Mouse (Mus musculus) hindlimb bud, embryonic 11.5 days (tissue): ENCODE measurements around the gene Nek1.
"Not testable (repeated sequence)": the region's sequence is repeated elsewhere in the genome, so short reads cannot be mapped to it uniquely, and the experiment has no call there.

Experiments used
- DNase-seq: peaks from one replicate; pipeline ENCODE4 v3.0.0-alpha.2; 2012; ENCODE audit warnings: low read depth, low spot score; ENCODE audit errors: extremely low spot score

Gene Nek1

GRCm38 (mm10) chr8:60983688-60984079, 9.3 kb upstream of the Nek1 start:
- no peak for DNase-seq

GRCm38 (mm10) chr8:60984260-60985010, 8.6 kb upstream of the Nek1 start:
- not testable (repeated sequence) for DNase-seq

GRCm38 (mm10) chr8:60992561-60992909, 460 bp upstream of the Nek1 start:
- no peak for DNase-seq

- DNase-seq: no peak
These were observed 618 bp downstream of the Nek1 start for GRCm38 (mm10) chr8:60993639-60993986.

- no peak for DNase-seq
These were observed 3.5 kb downstream of the Nek1 start for GRCm38 (mm10) chr8:60996468-60996867.

- DNase-seq: peak; percentile 39
These were observed 49.0 kb downstream of the Nek1 start for GRCm38 (mm10) chr8:61041951-61042350.

- DNase-seq: no peak
These were observed 50.9 kb downstream of the Nek1 start for GRCm38 (mm10) chr8:61043874-61044273.

GRCm38 (mm10) chr8:61046816-61047215, 53.8 kb downstream of the Nek1 start:
- no peak for DNase-seq

- DNase-seq: no peak
These were observed 60.0 kb downstream of the Nek1 start for GRCm38 (mm10) chr8:61053017-61053416.

GRCm38 (mm10) chr8:61054313-61054712, 61.3 kb downstream of the Nek1 start:
- no peak for DNase-seq

- DNase-seq: no peak
These were observed 64.0 kb downstream of the Nek1 start for GRCm38 (mm10) chr8:61056997-61057396.

- no peak for DNase-seq
These were observed 66.1 kb downstream of the Nek1 start for GRCm38 (mm10) chr8:61059143-61059542.

GRCm38 (mm10) chr8:61060412-61060811, 67.4 kb downstream of the Nek1 start:
- no peak for DNase-seq

GRCm38 (mm10) chr8:61075059-61075458, 82.1 kb downstream of the Nek1 start:
- no peak for DNase-seq

- no peak for DNase-seq
These were observed 117.5 kb downstream of the Nek1 start for GRCm38 (mm10) chr8:61110496-61110895.

GRCm38 (mm10) chr8:61111940-61112339, 118.9 kb downstream of the Nek1 start:
- DNase-seq: no peak

- DNase-seq: no peak
These were observed 128.6 kb downstream of the Nek1 start for GRCm38 (mm10) chr8:61121631-61122030.

- no peak for DNase-seq
These were observed 134.4 kb downstream of the Nek1 start for GRCm38 (mm10) chr8:61127299-61127861.

- DNase-seq: no peak
These were observed 139.7 kb downstream of the Nek1 start for GRCm38 (mm10) chr8:61132561-61133134.

GRCm38 (mm10) chr8:61141869-61142268, 148.9 kb downstream of the Nek1 start:
- DNase-seq: no peak

GRCm38 (mm10) chr8:61142302-61142701, 149.3 kb downstream of the Nek1 start:
- DNase-seq: no peak

GRCm38 (mm10) chr8:61142845-61143244, 149.8 kb downstream of the Nek1 start:
- no peak for DNase-seq

GRCm38 (mm10) chr8:61148728-61149127, 155.7 kb downstream of the Nek1 start:
- no peak for DNase-seq
